Mouse (Mus musculus): ENCODE data around the gene Hpcal1. TPM values are rescaled to one million over a fixed set of nuclear protein-coding genes. Genes with fewer than 3 reads are reported as not detected.
A peak's percentile ranks its signal among the peaks of the same experiment; 100 is the strongest.

The Hpcal1 gene
- 64.1 and 72.2 TPM in 2 replicates for polyA plus RNA-seq (2015; fragmentation: Nextera tagmentation; extraction: Ambion mirVana)

DNA sequence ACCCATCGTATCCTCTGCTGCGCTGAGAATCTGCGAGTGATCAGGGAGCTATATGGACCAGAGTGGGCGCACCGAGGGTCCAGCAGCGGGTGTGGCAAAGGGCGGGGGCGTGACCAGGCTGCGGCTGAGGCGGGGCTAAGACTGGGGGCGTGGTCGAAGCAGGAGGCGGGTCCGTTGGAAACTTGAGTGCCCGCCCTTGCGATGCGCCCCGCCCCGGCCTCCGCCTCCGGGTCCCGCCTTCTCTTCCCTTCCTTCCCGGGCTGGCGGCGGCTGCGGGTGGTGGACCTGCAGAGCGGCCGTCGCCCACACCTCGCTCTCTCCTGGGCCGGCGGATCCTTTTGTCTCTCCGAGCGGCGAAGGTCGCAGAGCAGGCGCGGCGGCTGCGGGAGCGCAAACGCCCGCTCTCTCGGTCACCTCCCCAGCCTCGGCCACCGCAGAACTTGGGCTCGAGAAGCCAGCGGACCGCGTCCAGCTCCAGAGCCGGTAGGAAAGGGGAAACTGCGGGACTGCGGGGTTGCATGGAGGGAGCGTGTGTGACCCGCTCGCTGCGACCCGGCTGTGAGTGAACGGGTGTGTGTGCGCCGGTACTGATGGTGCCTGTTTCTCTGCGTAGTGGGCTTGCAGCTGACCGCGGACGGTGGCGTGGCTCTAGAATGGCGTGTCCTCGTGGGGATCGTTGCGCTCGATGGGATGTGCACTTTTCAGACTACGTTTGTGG lies at the start of gene Hpcal1:
Gene Hpcal1 (plus strand): TSS at position 293 of the 718 bp plus-strand sequence.
- Histone ChIP-seq H3K4me3 (replicated peaks; ENCODE audit: low read length) (peak within 1 kb of the TSS; percentile 63), H3K9me3 (replicated peaks; ENCODE audit: control insufficient read depth, low read length) (no peaks in the 10 kb centered on the region), H3K4me2 (ENCODE audit: low read depth, low read length) (peak within 1 kb of the TSS; percentile 91), H3K27ac (ENCODE audit: low read length) (peak within 1 kb of the TSS; percentile 65), H3K27me3 (ENCODE audit: control insufficient read depth, insufficient read depth, low read length) (no peaks in the 10 kb centered on the region), H3K9ac (ENCODE audit: low read length) (peak within 1 kb of the TSS; percentile 76), H3K4me1 (ENCODE audit: control insufficient read depth, insufficient read depth, low read length) (peaks cover 25% of the 10 kb centered on the region), H3K36me3 (ENCODE audit: control insufficient read depth, insufficient read depth, low read length) (no peaks in the 10 kb centered on the region)
- WGBS: under 1% methylated on average over 68 of the region's 72 CpGs
- ATAC-seq (ENCODE audit: insufficient read depth, low FRiP score): peak; percentile 93

DNA sequence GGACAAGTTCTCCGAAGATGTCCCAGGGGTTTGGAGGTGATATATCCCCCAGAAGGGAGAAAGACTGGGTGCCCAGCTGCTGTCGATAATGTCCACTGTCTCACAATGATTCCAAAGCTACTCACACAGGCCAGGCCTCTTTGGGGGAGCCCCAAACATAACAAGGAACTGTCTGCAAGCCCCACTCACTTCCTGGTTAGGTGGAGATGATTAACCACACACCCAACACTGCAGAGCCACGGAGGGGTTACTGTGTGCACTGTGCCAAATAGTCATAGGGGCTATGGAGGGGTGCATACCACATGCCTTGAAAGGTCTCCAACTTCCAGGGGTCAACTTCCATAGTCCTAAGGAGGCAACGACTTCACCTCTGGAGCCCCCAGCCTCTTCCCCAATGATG lies 49.4 kb upstream of the Hpcal1 start:
- Histone ChIP-seq H3K4me3 (replicated peaks; ENCODE audit: low read length) (no peak overlapping the region), H3K27me3 (ENCODE audit: control insufficient read depth, insufficient read depth, low read length) (no peaks in the 10 kb centered on the region), H3K36me3 (ENCODE audit: control insufficient read depth, insufficient read depth, low read length) (no peaks in the 10 kb centered on the region), H3K9ac (ENCODE audit: low read length) (no peak overlapping the region), H3K4me2 (ENCODE audit: low read depth, low read length) (no peak overlapping the region), H3K4me1 (ENCODE audit: control insufficient read depth, insufficient read depth, low read length) (no peaks in the 10 kb centered on the region), H3K27ac (ENCODE audit: low read length) (no peak overlapping the region), H3K9me3 (replicated peaks; ENCODE audit: control insufficient read depth, low read length) (no peaks in the 10 kb centered on the region)
- whole genome bisulfite sequencing: 73% methylated on average over 4 of the region's 4 CpGs
- ATAC-seq (ENCODE audit: insufficient read depth, low FRiP score): no peak

DNA sequence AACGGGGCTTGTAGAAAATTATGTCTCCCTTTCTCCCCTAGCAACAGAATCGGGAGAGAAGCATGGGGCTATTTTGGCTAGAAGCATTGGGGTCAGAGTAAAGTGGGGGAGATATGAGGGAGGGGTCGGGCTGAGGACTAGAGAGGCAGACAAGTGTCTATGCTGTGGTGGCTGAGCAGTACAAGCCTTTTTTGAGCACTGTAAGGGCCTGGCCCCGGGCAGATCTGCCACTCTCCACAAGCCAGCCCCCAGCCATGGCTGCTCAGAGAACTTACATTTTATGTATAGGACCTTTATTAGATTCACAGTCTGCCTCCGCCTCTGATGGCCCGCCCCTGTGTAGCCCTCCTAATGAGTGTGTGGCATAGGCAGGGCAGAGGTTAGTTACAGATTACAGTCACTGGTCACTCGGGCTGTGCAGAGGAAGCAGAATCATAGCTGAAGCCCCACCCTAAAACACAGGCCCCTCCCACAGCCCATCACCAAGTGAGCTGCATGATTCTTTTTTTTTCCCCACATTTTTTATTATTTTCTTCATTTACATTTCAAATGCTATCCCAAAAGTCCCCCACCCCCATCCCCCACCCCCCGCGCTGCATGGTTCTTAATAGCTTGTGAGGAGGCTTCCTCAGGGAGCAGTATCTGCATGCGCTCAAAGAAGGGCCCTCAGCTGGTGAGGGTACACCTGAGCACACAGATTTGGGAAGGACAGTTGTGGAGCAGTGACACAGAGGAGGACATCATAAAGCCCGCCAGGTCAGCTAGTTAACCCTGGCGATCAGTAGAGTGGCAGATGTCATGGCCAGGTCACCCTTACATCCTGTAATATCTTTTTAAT lies 46.1 kb upstream of the Hpcal1 start:
- peak; percentile 30; the same call in 1 of the 2 replicates for ATAC-seq (ENCODE audit: insufficient read depth, low FRiP score)
- no peaks in the 10 kb centered on the region for H3K9me3 ChIP-seq (replicated peaks; ENCODE audit: control insufficient read depth, low read length)
- H3K4me2 ChIP-seq (ENCODE audit: low read depth, low read length): no peak overlapping the region
- H3K4me3 ChIP-seq (replicated peaks; ENCODE audit: low read length): no peak overlapping the region
- no peak overlapping the region for H3K27ac ChIP-seq (ENCODE audit: low read length)
- H3K4me1 ChIP-seq (ENCODE audit: control insufficient read depth, insufficient read depth, low read length): no peaks in the 10 kb centered on the region
- H3K9ac ChIP-seq (ENCODE audit: low read length): no peak overlapping the region
- no peaks in the 10 kb centered on the region for H3K27me3 ChIP-seq (ENCODE audit: control insufficient read depth, insufficient read depth, low read length)
- WGBS: 70% methylated on average over 12 of the region's 12 CpGs
- no peaks in the 10 kb centered on the region for H3K36me3 ChIP-seq (ENCODE audit: control insufficient read depth, insufficient read depth, low read length)

DNA sequence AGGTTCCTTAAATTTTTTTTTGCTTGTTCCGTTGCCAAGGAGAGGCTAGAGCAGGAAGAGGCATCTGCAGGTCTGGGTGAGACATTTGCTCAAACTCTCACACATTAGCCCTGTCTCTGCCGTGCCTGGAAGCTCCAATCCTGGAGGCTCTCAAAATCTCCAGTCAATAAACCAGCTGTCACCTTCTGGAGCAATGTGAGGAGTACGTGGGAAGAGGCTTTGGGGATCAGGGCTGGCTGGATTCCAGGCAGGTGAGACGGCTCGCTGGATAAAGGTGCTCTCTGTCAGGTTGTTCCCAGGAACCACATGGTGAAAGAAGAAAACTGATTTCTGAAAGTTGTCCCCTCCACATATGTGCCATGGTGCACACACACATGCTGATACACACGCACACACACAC lies 44.2 kb upstream of the Hpcal1 start:
- H3K4me3 ChIP-seq (replicated peaks; ENCODE audit: low read length): no peak overlapping the region
- H3K27me3 ChIP-seq (ENCODE audit: control insufficient read depth, insufficient read depth, low read length): no peaks in the 10 kb centered on the region
- no peak for ATAC-seq (ENCODE audit: insufficient read depth, low FRiP score)
- H3K4me2 ChIP-seq (ENCODE audit: low read depth, low read length): no peak overlapping the region
- H3K27ac ChIP-seq (ENCODE audit: low read length): no peak overlapping the region
- H3K9me3 ChIP-seq (replicated peaks; ENCODE audit: control insufficient read depth, low read length): no peaks in the 10 kb centered on the region
- WGBS: 51% methylated on average over 6 of the region's 6 CpGs
- H3K36me3 ChIP-seq (ENCODE audit: control insufficient read depth, insufficient read depth, low read length): no peaks in the 10 kb centered on the region
- H3K9ac ChIP-seq (ENCODE audit: low read length): no peak overlapping the region
- no peaks in the 10 kb centered on the region for H3K4me1 ChIP-seq (ENCODE audit: control insufficient read depth, insufficient read depth, low read length)

DNA sequence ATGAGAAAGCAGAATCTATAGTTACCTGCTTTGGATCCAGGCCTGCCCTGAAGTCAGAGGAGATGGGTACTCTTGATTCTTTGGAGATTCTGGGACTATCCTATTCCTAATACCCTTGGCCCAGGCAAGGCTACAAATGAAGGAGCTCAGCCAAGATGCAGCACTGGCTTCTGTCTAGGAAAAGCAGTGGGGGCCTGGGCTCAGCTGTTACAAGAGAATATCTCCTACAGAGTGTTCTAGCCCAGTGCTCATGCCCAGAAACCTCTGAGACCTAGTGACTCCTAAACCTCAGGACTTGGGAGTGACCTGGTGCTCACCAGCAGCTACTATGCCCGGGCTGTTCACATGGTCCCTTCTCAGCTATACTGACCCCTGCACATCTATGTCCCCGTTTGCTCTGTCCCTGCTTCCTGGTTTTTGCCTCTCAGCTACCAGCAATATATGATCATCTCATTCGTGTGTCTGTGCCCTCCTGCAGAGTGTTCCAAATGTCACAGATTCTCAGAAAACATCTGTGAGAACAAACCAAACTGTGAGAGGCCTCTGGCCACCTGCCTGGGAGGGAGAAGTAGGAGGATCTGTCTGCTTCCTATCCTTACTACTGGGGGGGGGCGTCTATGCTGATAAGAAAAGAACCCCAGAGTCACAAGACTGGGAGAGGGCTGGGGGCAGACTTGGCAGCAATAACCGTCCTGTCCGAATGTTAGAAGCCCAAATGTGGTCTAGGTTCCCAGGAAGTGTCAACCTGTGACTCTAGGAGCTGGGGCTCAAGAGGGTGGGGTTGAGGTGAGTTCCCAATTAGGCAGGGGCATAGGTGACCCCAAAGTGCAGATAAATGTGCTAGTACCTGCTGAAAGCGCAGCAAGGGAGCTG lies 39.2 kb upstream of the Hpcal1 start:
- H3K9ac ChIP-seq (ENCODE audit: low read length): no peak overlapping the region
- no peak overlapping the region for H3K4me3 ChIP-seq (replicated peaks; ENCODE audit: low read length)
- H3K27me3 ChIP-seq (ENCODE audit: control insufficient read depth, insufficient read depth, low read length): no peaks in the 10 kb centered on the region
- no peak overlapping the region for H3K27ac ChIP-seq (ENCODE audit: low read length)
- no peaks in the 10 kb centered on the region for H3K4me1 ChIP-seq (ENCODE audit: control insufficient read depth, insufficient read depth, low read length)
- 66% methylated on average over 7 of the region's 7 CpGs for WGBS
- H3K4me2 ChIP-seq (ENCODE audit: low read depth, low read length): no peak overlapping the region
- H3K36me3 ChIP-seq (ENCODE audit: control insufficient read depth, insufficient read depth, low read length): no peaks in the 10 kb centered on the region
- no peak for ATAC-seq (ENCODE audit: insufficient read depth, low FRiP score)
- H3K9me3 ChIP-seq (replicated peaks; ENCODE audit: control insufficient read depth, low read length): peaks cover 8% of the 10 kb centered on the region; the same call in 1 of the 2 replicates

DNA sequence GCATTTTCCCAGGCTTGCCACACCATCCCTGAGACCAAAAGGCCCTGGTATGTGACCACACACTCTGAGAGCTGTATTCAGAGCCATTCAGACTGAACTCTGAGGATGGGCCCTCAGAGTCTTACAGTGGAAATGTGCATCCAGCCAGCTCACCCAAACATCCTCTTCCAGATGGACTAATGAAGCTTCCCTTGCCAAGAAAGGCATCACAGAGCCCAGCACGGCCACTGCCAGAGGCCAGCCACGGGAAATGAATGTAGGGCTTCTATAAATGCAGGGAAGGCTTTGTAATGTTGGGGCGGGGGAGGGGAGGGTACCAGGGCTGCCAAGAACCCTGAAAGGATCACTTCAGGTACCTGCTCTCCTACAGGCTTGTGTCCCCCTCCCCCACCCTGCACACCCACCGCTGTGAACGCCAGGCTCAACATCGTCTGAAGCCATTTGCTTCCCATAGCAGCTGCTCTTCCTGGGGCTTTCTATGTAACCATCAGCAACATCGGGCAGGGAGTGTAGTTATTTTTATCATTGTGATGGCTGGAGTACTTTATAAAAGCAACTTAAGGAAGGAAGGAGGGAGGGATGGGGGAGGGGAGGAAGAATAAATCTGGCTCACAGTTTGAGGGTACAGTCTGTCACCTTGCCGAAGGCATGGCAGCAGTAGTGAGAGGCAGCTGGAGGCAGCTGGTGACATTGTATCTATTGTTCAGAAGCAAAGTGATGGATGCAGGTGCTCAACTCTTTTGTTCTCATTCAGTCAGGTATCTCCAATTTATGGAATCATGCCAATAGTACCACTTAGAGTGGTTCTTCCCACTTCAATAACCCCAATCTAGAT lies 38.2 kb upstream of the Hpcal1 start:
- Histone ChIP-seq H3K36me3 (ENCODE audit: control insufficient read depth, insufficient read depth, low read length) (no peaks in the 10 kb centered on the region), H3K9me3 (replicated peaks; ENCODE audit: control insufficient read depth, low read length) (peaks cover 11% of the 10 kb centered on the region; the same call in 1 of the 2 replicates), H3K9ac (ENCODE audit: low read length) (no peak overlapping the region), H3K4me3 (replicated peaks; ENCODE audit: low read length) (no peak overlapping the region), H3K27me3 (ENCODE audit: control insufficient read depth, insufficient read depth, low read length) (no peaks in the 10 kb centered on the region), H3K4me1 (ENCODE audit: control insufficient read depth, insufficient read depth, low read length) (no peaks in the 10 kb centered on the region), H3K4me2 (ENCODE audit: low read depth, low read length) (no peak overlapping the region), H3K27ac (ENCODE audit: low read length) (no peak overlapping the region)
- 51% methylated on average over 8 of the region's 8 CpGs for WGBS
- ATAC-seq (ENCODE audit: insufficient read depth, low FRiP score): no peak

DNA sequence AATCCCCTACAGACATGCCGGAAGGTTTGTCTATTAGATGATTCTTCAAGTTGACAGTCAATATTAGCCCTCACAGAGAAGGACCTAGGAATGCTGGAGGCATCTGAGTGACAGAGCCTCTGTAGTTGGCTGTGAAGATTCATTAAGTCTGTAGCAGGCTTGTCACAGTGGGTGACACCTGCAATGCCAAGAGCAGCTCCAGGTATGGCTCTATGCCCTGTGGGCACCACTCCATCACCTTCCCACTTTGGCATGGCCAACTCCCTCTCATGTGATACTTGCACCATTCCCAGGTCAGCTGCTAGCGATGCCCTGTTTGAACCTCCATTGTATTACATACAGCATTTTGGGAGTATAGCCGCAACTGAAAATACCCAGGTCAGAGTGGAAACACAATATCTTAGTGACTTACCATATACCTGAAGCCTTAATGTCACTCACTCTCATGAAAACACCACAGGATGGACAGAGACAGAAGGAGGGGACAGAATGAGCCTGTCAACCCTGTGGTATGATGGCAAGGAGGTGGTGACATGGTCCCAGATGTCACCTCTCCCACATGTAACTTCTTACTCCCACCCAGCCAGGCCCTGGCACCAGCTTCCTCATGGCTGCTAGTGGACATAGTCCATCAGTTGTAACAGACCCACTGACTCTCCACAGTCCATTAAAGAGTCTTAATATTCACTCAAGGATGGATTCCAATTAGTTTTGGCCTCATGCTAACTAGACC lies 37.4 kb upstream of the Hpcal1 start:
- Histone ChIP-seq H3K9ac (ENCODE audit: low read length) (no peak overlapping the region), H3K36me3 (ENCODE audit: control insufficient read depth, insufficient read depth, low read length) (no peaks in the 10 kb centered on the region), H3K4me2 (ENCODE audit: low read depth, low read length) (no peak overlapping the region), H3K27ac (ENCODE audit: low read length) (no peak overlapping the region), H3K9me3 (replicated peaks; ENCODE audit: control insufficient read depth, low read length) (peaks cover 11% of the 10 kb centered on the region; the same call in 1 of the 2 replicates), H3K4me1 (ENCODE audit: control insufficient read depth, insufficient read depth, low read length) (no peaks in the 10 kb centered on the region), H3K27me3 (ENCODE audit: control insufficient read depth, insufficient read depth, low read length) (no peaks in the 10 kb centered on the region), H3K4me3 (replicated peaks; ENCODE audit: low read length) (no peak overlapping the region)
- 88% methylated on average over 3 of the region's 3 CpGs for WGBS
- ATAC-seq (ENCODE audit: insufficient read depth, low FRiP score): no peak
